In genomic region chr17:34497319-34497718, GRCm38 (mm10) we compare ENCODE assay signal across 16 mouse cellular contexts. TPM values are rescaled to one million over a fixed set of nuclear protein-coding genes. Genes with fewer than 3 reads are reported as not detected.
DNase-seq lines count a peak whose midpoint lies in the region; ATAC-seq and TF ChIP-seq lines count a peak whose summit lies in the region.
"Not testable (repeated sequence)": the region's sequence is repeated elsewhere in the genome, so short reads cannot be mapped to it uniquely, and the experiment has no call there.
"Had no signal": no experiment of that assay in that cellular context is flagged by ENCODE, and none has a peak within 500 bp of the region (broad histone marks: within the 10 kb centered on the region; RNA-seq: fewer than 3 reads in every experiment).

No protein-coding gene starts in this region.

- not testable (repeated sequence) for H3K4me1 ChIP-seq in intestine, embryonic 15.5 days (replicated peaks); intestine, postnatal 0 days (replicated peaks; ENCODE audit: control insufficient read depth, insufficient read depth, low read length); stomach, embryonic 15.5 days; stomach, postnatal 0 days (replicated peaks; ENCODE audit: control insufficient read depth, insufficient read depth)

- H3K27ac ChIP-seq in intestine, embryonic 15.5 days: peak overlapping the region; percentile 56; the same call in 1 of the 2 replicates
- peak overlapping the region; percentile 78; the same call in 1 of the 2 replicates for H3K27ac ChIP-seq in intestine, postnatal 0 days (ENCODE audit: low read depth, low read length)
- H3K27ac ChIP-seq in stomach, embryonic 15.5 days; stomach, postnatal 0 days (replicated peaks): not testable (repeated sequence)

- TF ChIP-seq CTCF in intestine, postnatal 0 days (IDR thresholded peaks at IDR 0.05; ENCODE audit: low read depth); stomach, postnatal 0 days (IDR thresholded peaks at IDR 0.05; ENCODE audit: low read depth): not testable (repeated sequence)

- not testable (repeated sequence) for H3K4me3 ChIP-seq in intestine, embryonic 15.5 days (replicated peaks); stomach, embryonic 15.5 days (replicated peaks); stomach, postnatal 0 days (ENCODE audit: low read depth, low read length)
- peak overlapping the region; percentile 44 for H3K4me3 ChIP-seq in intestine, postnatal 0 days (ENCODE audit: low read depth, low read length)

- not testable (repeated sequence) for TF ChIP-seq EP300 in stomach, postnatal 0 days (optimal IDR thresholded peaks at IDR 0.05)

- not testable (repeated sequence) for H3K9me3 ChIP-seq in intestine, embryonic 15.5 days; intestine, postnatal 0 days (ENCODE audit: control insufficient read depth); stomach, embryonic 15.5 days; stomach, postnatal 0 days (ENCODE audit: control insufficient read depth, low read length)

- not testable (repeated sequence) for H3K36me3 ChIP-seq in intestine, embryonic 15.5 days; stomach, embryonic 15.5 days; stomach, postnatal 0 days (ENCODE audit: control insufficient read depth, insufficient read depth, low read length)
- peaks cover 12% of the 10 kb centered on the region; the same call in 1 of the 2 replicates for H3K36me3 ChIP-seq in intestine, postnatal 0 days (ENCODE audit: control insufficient read depth, insufficient read depth)

- H3K9ac ChIP-seq in intestine, embryonic 15.5 days; intestine, postnatal 0 days (ENCODE audit: low read depth, low read length); stomach, embryonic 15.5 days; stomach, postnatal 0 days (ENCODE audit: low read length): not testable (repeated sequence)

- peak overlapping the region; percentile 49 for H3K4me2 ChIP-seq in intestine, embryonic 15.5 days (replicated peaks)
- H3K4me2 ChIP-seq in intestine, postnatal 0 days (replicated peaks; ENCODE audit: low read depth): peak overlapping the region; percentile 66
- not testable (repeated sequence) for H3K4me2 ChIP-seq in stomach, embryonic 15.5 days; stomach, postnatal 0 days (replicated peaks; ENCODE audit: low read depth)

- not testable (repeated sequence) for H3K27me3 ChIP-seq in intestine, embryonic 15.5 days (replicated peaks); intestine, postnatal 0 days (replicated peaks; ENCODE audit: control insufficient read depth, insufficient read depth, low read length); stomach, embryonic 15.5 days (replicated peaks); stomach, postnatal 0 days (ENCODE audit: control insufficient read depth, insufficient read depth, low read length)

- WGBS in intestine, embryonic 15.5 days: 66% methylated on average over 3 of the region's 3 CpGs
- WGBS in intestine, postnatal 0 days: 34% methylated on average over 3 of the region's 3 CpGs
- WGBS in stomach, embryonic 15.5 days: 49% methylated on average over 3 of the region's 3 CpGs
- 51% methylated on average over 3 of the region's 3 CpGs for WGBS in stomach, postnatal 0 days

- ATAC-seq in intestine, embryonic 15.5 days: peak; percentile 82
- ATAC-seq in intestine, postnatal 0 days: peak; percentile 84
- ATAC-seq in stomach, embryonic 15.5 days (ENCODE audit: insufficient read depth, low FRiP score, low read depth): peak; percentile 57; the same call in 1 of the 2 replicates
- ATAC-seq in stomach, postnatal 0 days (ENCODE audit: low FRiP score, low TSS enrichment): peak; percentile 73

- DNase-seq in induced T-regulatory cell, adult 2 months (ENCODE audit: low read depth): peak; percentile 6
- DNase-seq in stomach, postnatal 0 days (ENCODE audit: low spot score): peak; percentile 32

RNA-seq across cellular contexts. Expression of gene Btnl6, which starts 19.8 kb away (rescaled TPM):
- polyA plus RNA-seq in intestine, embryonic 15.5 days (2015; fragmentation: Nextera tagmentation; extraction: Ambion mirVana): 13.1 and 15.2 TPM in 2 replicates
- polyA plus RNA-seq in intestine, postnatal 0 days (2015; fragmentation: Nextera tagmentation; extraction: Ambion mirVana): 85.8 and 97.6 TPM in 2 replicates
- 1.2 and 2.8 TPM in 2 replicates for polyA plus RNA-seq in stomach, embryonic 15.5 days (2015; fragmentation: Nextera tagmentation; extraction: Ambion mirVana)
- polyA plus RNA-seq in stomach, postnatal 0 days (2015; fragmentation: Nextera tagmentation; extraction: Ambion mirVana): 1.1 TPM in 2 replicates
- polyA plus RNA-seq: adrenal gland, adult 2 months; brain, embryonic 14.5 days; C2C12; embryonic facial prominence, embryonic 11.5 days; embryonic facial prominence, embryonic 13.5 days; embryonic facial prominence, embryonic 15.5 days; erythroblast, embryonic 14.5 days; forebrain, embryonic 10.5 days; forebrain, embryonic 12.5 days; forebrain, embryonic 14.5 days; forebrain, embryonic 16.5 days had no signal

RNA-seq across cellular contexts. Expression of gene Btnl4, which starts 20.2 kb away (rescaled TPM):
- 12.7 and 13.6 TPM in 2 replicates for polyA plus RNA-seq in intestine, embryonic 15.5 days (2015; fragmentation: Nextera tagmentation; extraction: Ambion mirVana)
- 20.2 and 25.1 TPM in 2 replicates for polyA plus RNA-seq in intestine, postnatal 0 days (2015; fragmentation: Nextera tagmentation; extraction: Ambion mirVana)
- polyA plus RNA-seq in stomach, embryonic 15.5 days (2015; fragmentation: Nextera tagmentation; extraction: Ambion mirVana): 2.6 and 4.1 TPM in 2 replicates
- 4.7 and 5.0 TPM in 2 replicates for polyA plus RNA-seq in stomach, postnatal 0 days (2015; fragmentation: Nextera tagmentation; extraction: Ambion mirVana)
- polyA plus RNA-seq: brain, embryonic 14.5 days; C2C12; embryonic facial prominence, embryonic 11.5 days; embryonic facial prominence, embryonic 13.5 days; embryonic facial prominence, embryonic 15.5 days; forebrain, embryonic 10.5 days; forebrain, embryonic 12.5 days; forebrain, embryonic 14.5 days; forebrain, embryonic 16.5 days had no signal
